Mouse (Mus musculus): ENCODE data around the gene Cd248.

GRCm38 (mm10) chr19:5069978-5070377 is 2.1 kb downstream of the Cd248 start:
- TF ChIP-seq CTCF (IDR thresholded peaks at IDR 0.05; ENCODE audit: low read depth) (no peak), EP300 (IDR thresholded peaks at IDR 0.05; ENCODE audit: low read depth) (no peak)
